Mouse (Mus musculus) lung, postnatal 0 days (tissue): Measurements from ENCODE around the gene Nckap5. TPM values are rescaled to one million over a fixed set of nuclear protein-coding genes. Genes with fewer than 3 reads are reported as not detected.

Source experiments
- ATAC-seq: fragments of 200-750 bp; cut with Nextera tagmentation; 2 replicates; pipeline ENCODE4 v1.8.0; 2017; ENCODE audit warnings: moderate library complexity
- DNase-seq: peaks from one replicate; pipeline ENCODE4 v3.0.0-alpha.2; 2016; ENCODE audit warnings: low spot score
- H3K27ac ChIP-seq: fragments of 300-500 bp; sonication (generic); 2 replicates; pipeline ENCODE4 v1.5.1; 2014; ENCODE audit warnings: antibody characterized with exemption, mild to moderate bottlenecking, low read length, mixed read lengths
- H3K27me3 ChIP-seq: fragments of 300-500 bp; sonication (generic); replicated peaks from 2 replicates; pipeline ENCODE4 v1.6.1; 2014; ENCODE audit warnings: low read length, mixed read lengths; ENCODE audit not compliant: insufficient read depth
- H3K36me3 ChIP-seq: fragments of 300-500 bp; sonication (generic); 2 replicates; pipeline ENCODE4 v1.6.1; 2014; ENCODE audit warnings: low read length, mixed read lengths; ENCODE audit not compliant: insufficient read depth
- H3K4me1 ChIP-seq: fragments of 300-500 bp; sonication (generic); 2 replicates; pipeline ENCODE4 v1.6.1; 2014; ENCODE audit warnings: antibody characterized with exemption, low read depth, low read length, mixed read lengths; ENCODE audit not compliant: insufficient read depth
- H3K4me2 ChIP-seq: fragments of 300-500 bp; sonication (generic); replicated peaks from 2 replicates; pipeline ENCODE4 v1.6.1; 2014; ENCODE audit warnings: low read depth, mild to moderate bottlenecking, low read length, moderate library complexity, mixed read lengths
- H3K4me3 ChIP-seq: fragments of 300-500 bp; sonication (generic); 2 replicates; pipeline ENCODE4 v1.5.1; 2014; ENCODE audit warnings: low read depth, low read length
- H3K9ac ChIP-seq: fragments of 300-500 bp; sonication (generic); replicated peaks from 2 replicates; pipeline ENCODE4 v1.6.1; 2014; ENCODE audit warnings: low read depth, mild to moderate bottlenecking
- H3K9me3 ChIP-seq: fragments of 300-500 bp; sonication (generic); 2 replicates; pipeline ENCODE4 v1.6.1; 2016; ENCODE audit warnings: low read length, mixed read lengths
- CTCF ChIP-seq: IDR thresholded peaks from 2 replicates; pipeline ENCODE4 v1.5.1; 2016; ENCODE audit warnings: antibody characterized with exemption, mild to moderate bottlenecking
- EP300 ChIP-seq: IDR thresholded peaks from 2 replicates; pipeline ENCODE4 v1.6.1; 2016; ENCODE audit warnings: antibody characterized with exemption, mild to moderate bottlenecking, control low read depth
- WGBS: fragments of 180-500 bp; shearing (Covaris S2); extraction: QIAGEN DNeasy Blood & Tissue Kit; methylation state at CpG from one replicate; pipeline ENCODE4 v1.1.7; 2014; 5-methylcytosine and 5-hydroxymethylcytosine counted together
- polyA plus RNA-seq: library from polyadenylated mRNA; unstranded; fragments of >200 nt; fragmentation: Nextera tagmentation; extraction: Ambion mirVana; gene quantifications from 2 replicates; pipeline ENCODE4 v1.2.1, GENCODE M21; 2015

Nckap5 gene
- polyA plus RNA-seq, 1 experiment from 2014 or later, result 26.0 TPM

DNA sequence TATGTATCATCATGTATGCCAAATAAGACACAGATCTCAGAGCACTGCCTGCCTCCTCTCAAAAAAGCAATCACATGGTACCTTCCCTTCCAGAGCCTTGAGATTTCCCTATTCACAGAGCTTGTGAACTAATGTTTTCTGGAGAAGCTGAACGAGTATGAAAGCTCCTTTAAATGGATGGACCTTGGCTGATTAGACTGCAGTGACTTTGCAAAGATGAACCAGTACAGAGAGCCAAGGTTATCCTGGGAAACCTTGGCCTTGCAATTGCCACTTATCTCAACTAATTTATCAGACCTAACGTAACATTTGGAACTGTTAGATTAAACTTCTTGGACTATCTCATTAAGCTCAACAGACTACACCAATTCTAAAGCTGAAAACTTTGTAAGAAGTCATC, 296.6 kb downstream of the Nckap5 start:
- Histone ChIP-seq H3K27me3 (no peaks in the 10 kb centered on the region), H3K9me3 (no peaks in the 10 kb centered on the region), H3K9ac (no peak overlapping the region), H3K27ac (no peak overlapping the region), H3K36me3 (no peaks in the 10 kb centered on the region), H3K4me2 (no peak overlapping the region), H3K4me3 (no peak overlapping the region), H3K4me1 (no peaks in the 10 kb centered on the region)
- TF ChIP-seq EP300 (no peak), CTCF (no peak)
- 79% methylated on average over 2 of the region's 2 CpGs for WGBS
- no peak for DNase-seq
- ATAC-seq, result no peak

- ATAC-seq, result no peak
- TF ChIP-seq EP300, result no peak
- no peak for TF ChIP-seq CTCF
- Histone ChIP-seq H3K27ac (no peak overlapping the region), H3K4me2 (no peak overlapping the region), H3K9ac (no peak overlapping the region), H3K36me3 (no peaks in the 10 kb centered on the region), H3K9me3 (no peaks in the 10 kb centered on the region), H3K4me3 (no peak overlapping the region), H3K4me1 (no peaks in the 10 kb centered on the region), H3K27me3 (no peaks in the 10 kb centered on the region)
- WGBS, result 84% methylated on average over 7 of the region's 7 CpGs
- DNase-seq, result no peak
Observed at GRCm38 (mm10) chr1:126528043-126528598, 302.5 kb downstream of the Nckap5 start.

- H3K27me3 ChIP-seq, result no peaks in the 10 kb centered on the region
- H3K4me2 ChIP-seq, result no peak overlapping the region
- no peak for ATAC-seq
- TF ChIP-seq CTCF (no peak), EP300 (no peak)
- no peak overlapping the region for H3K27ac ChIP-seq
- no peaks in the 10 kb centered on the region for H3K9me3 ChIP-seq
- H3K4me1 ChIP-seq, result peaks cover 5% of the 10 kb centered on the region; the same call in 1 of the 2 replicates
- H3K36me3 ChIP-seq, result no peaks in the 10 kb centered on the region
- WGBS, result 83% methylated on average over 3 of the region's 3 CpGs
- no peak overlapping the region for H3K4me3 ChIP-seq
- H3K9ac ChIP-seq, result no peak overlapping the region
- DNase-seq, result no peak
Observed at GRCm38 (mm10) chr1:126518067-126518466, 312.5 kb downstream of the Nckap5 start.

- no peak overlapping the region for H3K4me3 ChIP-seq
- WGBS, result 88% methylated on average over 1 of the region's 1 CpGs
- TF ChIP-seq CTCF (no peak), EP300 (no peak)
Observed at GRCm38 (mm10) chr1:126517427-126517826, 313.2 kb downstream of the Nckap5 start.

DNA sequence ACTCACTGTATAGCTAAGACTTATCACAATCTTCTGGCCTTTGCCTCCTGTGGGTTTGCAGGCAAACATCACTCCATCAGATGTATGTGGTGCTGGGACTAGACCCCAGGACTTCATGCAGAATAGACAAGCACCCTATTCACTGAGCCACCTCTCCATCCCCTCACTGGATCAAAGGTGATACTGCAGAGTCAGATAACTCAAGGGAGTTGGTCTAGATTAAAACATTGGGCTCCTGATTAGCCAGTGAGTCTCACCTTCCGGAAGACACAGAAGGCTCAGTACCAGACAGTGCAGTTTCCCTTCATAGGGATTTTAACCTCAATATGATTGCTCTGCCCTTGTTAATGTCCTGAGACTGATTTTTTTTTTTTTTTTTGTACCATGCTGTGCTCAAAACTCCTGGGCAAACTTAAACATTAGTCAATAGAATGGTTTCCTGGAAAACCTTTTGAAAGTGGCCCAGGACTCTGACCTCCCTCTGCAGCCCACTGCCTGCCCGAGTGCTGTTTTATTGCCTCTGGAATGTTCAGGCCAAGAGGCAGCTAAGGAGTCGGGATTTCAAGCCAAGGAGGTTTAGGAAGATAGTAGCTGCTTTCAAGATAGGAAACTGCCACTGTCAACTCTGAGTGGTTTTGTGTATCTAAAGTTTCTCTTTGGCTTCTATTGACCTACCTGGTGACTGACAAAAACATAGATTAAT, 315.4 kb downstream of the Nckap5 start:
- Histone ChIP-seq H3K27me3 (no peaks in the 10 kb centered on the region), H3K9ac (no peak overlapping the region), H3K4me1 (peaks cover 5% of the 10 kb centered on the region; the same call in 1 of the 2 replicates), H3K4me3 (no peak overlapping the region), H3K9me3 (no peaks in the 10 kb centered on the region), H3K4me2 (no peak overlapping the region), H3K27ac (no peak overlapping the region), H3K36me3 (no peaks in the 10 kb centered on the region)
- no peak for DNase-seq
- TF ChIP-seq EP300, result no peak
- TF ChIP-seq CTCF, result no peak
- ATAC-seq, result no peak
- 29% methylated on average over 3 of the region's 3 CpGs for WGBS

More at GRCm38 (mm10) chr1:126517427-126517826, 313.2 kb downstream of the Nckap5 start:
- Histone ChIP-seq H3K9me3 (no peaks in the 10 kb centered on the region), H3K4me1 (peaks cover 5% of the 10 kb centered on the region; the same call in 1 of the 2 replicates), H3K27me3 (no peaks in the 10 kb centered on the region), H3K4me2 (no peak overlapping the region), H3K27ac (no peak overlapping the region), H3K36me3 (no peaks in the 10 kb centered on the region), H3K9ac (no peak overlapping the region)
- ATAC-seq (no peak), DNase-seq (no peak)

- Histone ChIP-seq H3K27me3 (no peaks in the 10 kb centered on the region), H3K27ac (no peak overlapping the region), H3K36me3 (no peaks in the 10 kb centered on the region), H3K4me3 (no peak overlapping the region), H3K4me2 (no peak overlapping the region), H3K4me1 (no peaks in the 10 kb centered on the region), H3K9me3 (no peaks in the 10 kb centered on the region), H3K9ac (no peak overlapping the region)
- no peak for TF ChIP-seq EP300
- 43% methylated on average over 5 of the region's 5 CpGs for WGBS
- DNase-seq (no peak), ATAC-seq (no peak)
Observed at GRCm38 (mm10) chr1:126511835-126512445, 318.7 kb downstream of the Nckap5 start.
